Mouse (Mus musculus): ENCODE results near the gene Ilk. TPM values are rescaled to one million over a fixed set of nuclear protein-coding genes. Genes with fewer than 3 reads are reported as not detected.
"Not testable (repeated sequence)": the region's sequence is repeated elsewhere in the genome, so short reads cannot be mapped to it uniquely, and the experiment has no call there.

Gene Ilk
- polyA plus RNA-seq, 1 experiment from 2014 or later: 378 TPM

GRCm38 (mm10) chr7:105721916-105722315, 14.5 kb upstream of the Ilk start:
- Histone ChIP-seq H3K9me3 (ENCODE audit: low read length) (no peaks in the 10 kb centered on the region), H3K27me3 (replicated peaks; ENCODE audit: insufficient read depth, low read length) (no peaks in the 10 kb centered on the region), H3K27ac (ENCODE audit: low read length) (no peak overlapping the region), H3K4me2 (replicated peaks; ENCODE audit: low read depth, low read length) (no peak overlapping the region), H3K4me1 (ENCODE audit: insufficient read depth, low read depth, low read length) (no peaks in the 10 kb centered on the region), H3K9ac (replicated peaks; ENCODE audit: low read depth) (no peak overlapping the region), H3K4me3 (ENCODE audit: low read depth, low read length) (no peak overlapping the region), H3K36me3 (ENCODE audit: insufficient read depth, low read length) (no peaks in the 10 kb centered on the region)
- no peak for TF ChIP-seq EP300 (IDR thresholded peaks at IDR 0.05)
- TF ChIP-seq CTCF (IDR thresholded peaks at IDR 0.05): no peak
- WGBS: 56% methylated on average over 2 of the region's 2 CpGs
- peak; percentile 23 for DNase-seq (ENCODE audit: low spot score)
- peak; percentile 41 for ATAC-seq

GRCm38 (mm10) chr7:105726144-105726979, 10.0 kb upstream of the Ilk start:
- TF ChIP-seq CTCF (IDR thresholded peaks at IDR 0.05): peak; percentile 96
- TF ChIP-seq EP300 (IDR thresholded peaks at IDR 0.05): no peak
- Histone ChIP-seq H3K27ac (ENCODE audit: low read length) (no peak overlapping the region), H3K4me2 (replicated peaks; ENCODE audit: low read depth, low read length) (no peak overlapping the region), H3K4me3 (ENCODE audit: low read depth, low read length) (no peak overlapping the region), H3K4me1 (ENCODE audit: insufficient read depth, low read depth, low read length) (no peaks in the 10 kb centered on the region), H3K27me3 (replicated peaks; ENCODE audit: insufficient read depth, low read length) (no peaks in the 10 kb centered on the region), H3K9me3 (ENCODE audit: low read length) (no peaks in the 10 kb centered on the region), H3K9ac (replicated peaks; ENCODE audit: low read depth) (no peak overlapping the region), H3K36me3 (ENCODE audit: insufficient read depth, low read length) (peaks cover under 1% of the 10 kb centered on the region; the same call in 1 of the 2 replicates)
- DNase-seq (ENCODE audit: low spot score) (peak; percentile 91), ATAC-seq (peak; percentile 76)
- WGBS: 78% methylated on average over 4 of the region's 4 CpGs

- TF ChIP-seq EP300 (IDR thresholded peaks at IDR 0.05) (no peak), CTCF (IDR thresholded peaks at IDR 0.05) (no peak)
- H3K9ac ChIP-seq (replicated peaks; ENCODE audit: low read depth): no peak overlapping the region
- WGBS: 90% methylated on average over 4 of the region's 4 CpGs
- no peaks in the 10 kb centered on the region for H3K27me3 ChIP-seq (replicated peaks; ENCODE audit: insufficient read depth, low read length)
- no peak overlapping the region for H3K4me3 ChIP-seq (ENCODE audit: low read depth, low read length)
- ATAC-seq: no peak
- no peaks in the 10 kb centered on the region for H3K9me3 ChIP-seq (ENCODE audit: low read length)
- no peak overlapping the region for H3K4me2 ChIP-seq (replicated peaks; ENCODE audit: low read depth, low read length)
- peaks cover 6% of the 10 kb centered on the region; the same call in 1 of the 2 replicates for H3K36me3 ChIP-seq (ENCODE audit: insufficient read depth, low read length)
- DNase-seq (ENCODE audit: low spot score): no peak
- H3K27ac ChIP-seq (ENCODE audit: low read length): no peak overlapping the region
- no peaks in the 10 kb centered on the region for H3K4me1 ChIP-seq (ENCODE audit: insufficient read depth, low read depth, low read length)
Measured at GRCm38 (mm10) chr7:105726980-105727325, 9.4 kb upstream of the Ilk start.

GRCm38 (mm10) chr7:105728701-105729428, 7.5 kb upstream of the Ilk start:
- no peak overlapping the region for H3K4me2 ChIP-seq (replicated peaks; ENCODE audit: low read depth, low read length)
- no peak for TF ChIP-seq CTCF (IDR thresholded peaks at IDR 0.05)
- no peak for TF ChIP-seq EP300 (IDR thresholded peaks at IDR 0.05)
- 80% methylated on average over 6 of the region's 6 CpGs for WGBS
- H3K27ac ChIP-seq (ENCODE audit: low read length): no peak overlapping the region
- H3K4me3 ChIP-seq (ENCODE audit: low read depth, low read length): no peak overlapping the region
- peaks cover 24% of the 10 kb centered on the region for H3K36me3 ChIP-seq (ENCODE audit: insufficient read depth, low read length)
- no peaks in the 10 kb centered on the region for H3K4me1 ChIP-seq (ENCODE audit: insufficient read depth, low read depth, low read length)
- ATAC-seq: no peak
- no peaks in the 10 kb centered on the region for H3K27me3 ChIP-seq (replicated peaks; ENCODE audit: insufficient read depth, low read length)
- DNase-seq (ENCODE audit: low spot score): peak; percentile 39
- no peak overlapping the region for H3K9ac ChIP-seq (replicated peaks; ENCODE audit: low read depth)
- H3K9me3 ChIP-seq (ENCODE audit: low read length): no peaks in the 10 kb centered on the region

- Histone ChIP-seq H3K4me3 (ENCODE audit: low read depth, low read length) (no peak overlapping the region), H3K36me3 (ENCODE audit: insufficient read depth, low read length) (peaks cover 27% of the 10 kb centered on the region), H3K9me3 (ENCODE audit: low read length) (no peaks in the 10 kb centered on the region), H3K4me1 (ENCODE audit: insufficient read depth, low read depth, low read length) (peaks cover 4% of the 10 kb centered on the region; the same call in 1 of the 2 replicates), H3K4me2 (replicated peaks; ENCODE audit: low read depth, low read length) (no peak overlapping the region), H3K27me3 (replicated peaks; ENCODE audit: insufficient read depth, low read length) (no peaks in the 10 kb centered on the region), H3K27ac (ENCODE audit: low read length) (no peak overlapping the region), H3K9ac (replicated peaks; ENCODE audit: low read depth) (no peak overlapping the region)
- WGBS: 96% methylated on average over 11 of the region's 11 CpGs
- TF ChIP-seq EP300 (IDR thresholded peaks at IDR 0.05) (no peak), CTCF (IDR thresholded peaks at IDR 0.05) (no peak)
- ATAC-seq: no peak
- DNase-seq (ENCODE audit: low spot score): no peak
Measured at GRCm38 (mm10) chr7:105733836-105734235, 2.6 kb upstream of the Ilk start.

- 80% methylated on average over 8 of the region's 8 CpGs for WGBS
Measured at GRCm38 (mm10) chr7:105734826-105735225, 1.6 kb upstream of the Ilk start.

GRCm38 (mm10) chr7:105735464-105735863, 928 bp upstream of the Ilk start:
- DNase-seq (ENCODE audit: low spot score): peak; percentile 12
- Histone ChIP-seq H3K27ac (ENCODE audit: low read length) (peak overlapping the region; percentile 97), H3K4me2 (replicated peaks; ENCODE audit: low read depth, low read length) (peak overlapping the region; percentile 87), H3K4me1 (ENCODE audit: insufficient read depth, low read depth, low read length) (peaks cover 10% of the 10 kb centered on the region; the same call in 1 of the 2 replicates), H3K36me3 (ENCODE audit: insufficient read depth, low read length) (peaks cover 38% of the 10 kb centered on the region), H3K4me3 (ENCODE audit: low read depth, low read length) (peak overlapping the region; percentile 88), H3K9ac (replicated peaks; ENCODE audit: low read depth) (peak overlapping the region; percentile 97)
- WGBS: 25% methylated on average over 3 of the region's 4 CpGs
- ATAC-seq; H3K27me3 ChIP-seq (replicated peaks; ENCODE audit: insufficient read depth, low read length); H3K9me3 ChIP-seq (ENCODE audit: low read length): not testable (repeated sequence)

More at GRCm38 (mm10) chr7:105734826-105735225, 1.6 kb upstream of the Ilk start:
- H3K36me3 ChIP-seq (ENCODE audit: insufficient read depth, low read length): peaks cover 31% of the 10 kb centered on the region
- no peak for TF ChIP-seq EP300 (IDR thresholded peaks at IDR 0.05)
- TF ChIP-seq CTCF (IDR thresholded peaks at IDR 0.05): no peak
- no peak overlapping the region for H3K4me3 ChIP-seq (ENCODE audit: low read depth, low read length)
- H3K9me3 ChIP-seq (ENCODE audit: low read length): no peaks in the 10 kb centered on the region
- no peak overlapping the region for H3K27ac ChIP-seq (ENCODE audit: low read length)
- H3K27me3 ChIP-seq (replicated peaks; ENCODE audit: insufficient read depth, low read length): no peaks in the 10 kb centered on the region
- H3K4me2 ChIP-seq (replicated peaks; ENCODE audit: low read depth, low read length): no peak overlapping the region
- peaks cover 10% of the 10 kb centered on the region; the same call in 1 of the 2 replicates for H3K4me1 ChIP-seq (ENCODE audit: insufficient read depth, low read depth, low read length)
- peak; percentile 5 for DNase-seq (ENCODE audit: low spot score)
- ATAC-seq: no peak
- H3K9ac ChIP-seq (replicated peaks; ENCODE audit: low read depth): no peak overlapping the region
